Mouse (Mus musculus) kidney, embryonic 15.5 days (tissue): Measurements from ENCODE around the gene Tgtp1. TPM values are rescaled to one million over a fixed set of nuclear protein-coding genes. Genes with fewer than 3 reads are reported as not detected.
"Not testable (repeated sequence)": the region's sequence is repeated elsewhere in the genome, so short reads cannot be mapped to it uniquely, and the experiment has no call there.

Source experiments
- ATAC-seq: fragments of 200-750 bp; cut with Nextera tagmentation; replicated peaks from 2 replicates; pipeline ENCODE4 v1.8.0; 2017; ENCODE audit warnings: moderate TSS enrichment; ENCODE audit not compliant: low FRiP score
- H3K27ac ChIP-seq: fragments of 300-500 bp; sonication (generic); 2 replicates; pipeline ENCODE4 v1.5.1; 2015; ENCODE audit warnings: mild to moderate bottlenecking, inconsistent platforms
- H3K27me3 ChIP-seq: fragments of 300-500 bp; sonication (generic); 2 replicates; pipeline ENCODE4 v1.6.1; 2015; ENCODE audit warnings: inconsistent platforms
- H3K36me3 ChIP-seq: fragments of 300-500 bp; sonication (generic); 2 replicates; pipeline ENCODE4 v1.6.1; 2015; ENCODE audit warnings: inconsistent platforms
- H3K4me1 ChIP-seq: fragments of 300-500 bp; sonication (generic); 2 replicates; pipeline ENCODE4 v1.6.1; 2015; ENCODE audit warnings: inconsistent platforms
- H3K4me2 ChIP-seq: fragments of 300-500 bp; sonication (generic); 2 replicates; pipeline ENCODE4 v1.6.1; 2015; ENCODE audit warnings: moderate library complexity, mild to moderate bottlenecking, inconsistent platforms
- H3K4me3 ChIP-seq: fragments of 300-500 bp; sonication (generic); replicated peaks from 2 replicates; pipeline ENCODE4 v1.5.1; 2015; ENCODE audit warnings: mild to moderate bottlenecking, inconsistent platforms
- H3K9ac ChIP-seq: fragments of 300-500 bp; sonication (generic); 2 replicates; pipeline ENCODE4 v1.6.1; 2015; ENCODE audit warnings: mild to moderate bottlenecking, inconsistent platforms
- H3K9me3 ChIP-seq: fragments of 300-500 bp; sonication (generic); replicated peaks from 2 replicates; pipeline ENCODE4 v1.6.1; 2016; ENCODE audit warnings: inconsistent platforms
- WGBS: fragments of 180-500 bp; shearing (Covaris S2); methylation state at CpG from one replicate; pipeline ENCODE4 v1.1.7; 2015; ENCODE audit warnings: mixed read lengths; 5-methylcytosine and 5-hydroxymethylcytosine counted together
- polyA plus RNA-seq: library from polyadenylated mRNA; unstranded; fragments of >200 nt; fragmentation: Nextera tagmentation; extraction: Ambion mirVana; gene quantifications from 2 replicates; pipeline ENCODE4 v1.2.1, GENCODE M21; 2015

Gene Tgtp1
- 0.57 and 0.67 TPM in 2 replicates for polyA plus RNA-seq

- H3K9me3 ChIP-seq, H3K36me3 ChIP-seq, H3K4me2 ChIP-seq, H3K4me3 ChIP-seq, H3K27me3 ChIP-seq, H3K9ac ChIP-seq: not testable (repeated sequence)
- peak within 1 kb of the TSS; percentile 63; the same call in 1 of the 2 replicates for H3K27ac ChIP-seq
- peaks cover 15% of the 10 kb centered on the region; the same call in 1 of the 2 replicates for H3K4me1 ChIP-seq
- WGBS = 16% methylated on average over 2 of the region's 2 CpGs
- peak; percentile 89 for ATAC-seq
These were observed at the start of gene Tgtp1 for GRCm38 (mm10) chr11:48994018-48994417. Gene Tgtp1, minus strand, starts transcription at chr11:48994172.

- H3K27me3 ChIP-seq, H3K4me1 ChIP-seq, H3K27ac ChIP-seq, H3K4me2 ChIP-seq, ATAC-seq, H3K9ac ChIP-seq, H3K36me3 ChIP-seq, H3K9me3 ChIP-seq, H3K4me3 ChIP-seq: not testable (repeated sequence)
These were observed 18.1 kb upstream of the Tgtp1 start for GRCm38 (mm10) chr11:49012074-49012473.

- H3K36me3 ChIP-seq, H3K9me3 ChIP-seq, H3K4me2 ChIP-seq, H3K9ac ChIP-seq, H3K27me3 ChIP-seq, H3K27ac ChIP-seq, ATAC-seq, H3K4me1 ChIP-seq, H3K4me3 ChIP-seq: not testable (repeated sequence)
- WGBS = 29% methylated on average over 1 of the region's 1 CpGs
These were observed 12.8 kb upstream of the Tgtp1 start for GRCm38 (mm10) chr11:49006785-49007184.

- not testable (repeated sequence) for H3K9me3 ChIP-seq, H3K9ac ChIP-seq, H3K36me3 ChIP-seq, ATAC-seq, H3K27me3 ChIP-seq, H3K27ac ChIP-seq, H3K4me2 ChIP-seq, H3K4me1 ChIP-seq, H3K4me3 ChIP-seq
- 60% methylated on average over 2 of the region's 2 CpGs for WGBS
These were observed 12.3 kb upstream of the Tgtp1 start for GRCm38 (mm10) chr11:49006317-49006716.

GRCm38 (mm10) chr11:49000411-49000810 is 6.4 kb upstream of the Tgtp1 start:
- not testable (repeated sequence) for H3K4me1 ChIP-seq, H3K9ac ChIP-seq, H3K4me2 ChIP-seq, H3K36me3 ChIP-seq, H3K27ac ChIP-seq, H3K4me3 ChIP-seq, ATAC-seq, H3K27me3 ChIP-seq, H3K9me3 ChIP-seq
- 50% methylated on average over 1 of the region's 1 CpGs for WGBS

- H3K4me2 ChIP-seq, H3K9me3 ChIP-seq, H3K27me3 ChIP-seq, H3K27ac ChIP-seq, H3K4me3 ChIP-seq, H3K36me3 ChIP-seq, H3K9ac ChIP-seq, ATAC-seq: not testable (repeated sequence)
- peaks cover 15% of the 10 kb centered on the region; the same call in 1 of the 2 replicates for H3K4me1 ChIP-seq
- 19% methylated on average over 10 of the region's 10 CpGs for WGBS
These were observed 676 bp downstream of the Tgtp1 start for GRCm38 (mm10) chr11:48993296-48993695.

GRCm38 (mm10) chr11:48991740-48992520 is 2.0 kb downstream of the Tgtp1 start, which contains the start of gene Gm12185:
Gene Gm12185, minus strand, starts transcription at chr11:48992226.
- not testable (repeated sequence) for H3K9ac ChIP-seq, H3K9me3 ChIP-seq, ATAC-seq, H3K27ac ChIP-seq, H3K4me2 ChIP-seq, H3K4me3 ChIP-seq, H3K36me3 ChIP-seq, H3K27me3 ChIP-seq
- peaks cover 15% of the 10 kb centered on the region; the same call in 1 of the 2 replicates for H3K4me1 ChIP-seq
- WGBS = 46% methylated on average over 4 of the region's 4 CpGs

- H3K9me3 ChIP-seq, H3K9ac ChIP-seq, ATAC-seq, H3K4me3 ChIP-seq, H3K27ac ChIP-seq, H3K36me3 ChIP-seq, H3K27me3 ChIP-seq, H3K4me2 ChIP-seq: not testable (repeated sequence)
- peaks cover 15% of the 10 kb centered on the region; the same call in 1 of the 2 replicates for H3K4me1 ChIP-seq
- WGBS = 61% methylated on average over 2 of the region's 2 CpGs
These were observed 4.0 kb downstream of the Tgtp1 start for GRCm38 (mm10) chr11:48989981-48990380.

GRCm38 (mm10) chr11:48988219-48988618 is 5.8 kb downstream of the Tgtp1 start:
- H3K4me1 ChIP-seq, H3K27ac ChIP-seq, H3K4me2 ChIP-seq, H3K9me3 ChIP-seq, H3K27me3 ChIP-seq, H3K4me3 ChIP-seq, H3K36me3 ChIP-seq, H3K9ac ChIP-seq, ATAC-seq: not testable (repeated sequence)
- WGBS = 76% methylated on average over 2 of the region's 3 CpGs

GRCm38 (mm10) chr11:48982848-48983247 is 11.1 kb downstream of the Tgtp1 start:
- not testable (repeated sequence) for H3K27ac ChIP-seq, H3K4me2 ChIP-seq, H3K27me3 ChIP-seq, ATAC-seq, H3K4me3 ChIP-seq, H3K4me1 ChIP-seq, H3K9me3 ChIP-seq, H3K9ac ChIP-seq, H3K36me3 ChIP-seq
- no CpG with 5 or more reads among the region's 3 CpGs for WGBS

GRCm38 (mm10) chr11:48980052-48980451 is 13.9 kb downstream of the Tgtp1 start:
- H3K9me3 ChIP-seq, H3K27ac ChIP-seq, ATAC-seq, H3K4me1 ChIP-seq, H3K27me3 ChIP-seq, H3K36me3 ChIP-seq, H3K9ac ChIP-seq, H3K4me2 ChIP-seq, H3K4me3 ChIP-seq: not testable (repeated sequence)
- no CpG with 5 or more reads among the region's 5 CpGs for WGBS

GRCm38 (mm10) chr11:48979251-48979650 is 14.7 kb downstream of the Tgtp1 start, which contains the start of gene 9930111J21Rik1:
Gene 9930111J21Rik1, minus strand, starts transcription at chr11:48979398.
- WGBS = no CpG with 5 or more reads among the region's 3 CpGs
- ATAC-seq, H3K4me3 ChIP-seq, H3K4me1 ChIP-seq, H3K9me3 ChIP-seq, H3K9ac ChIP-seq, H3K27me3 ChIP-seq, H3K36me3 ChIP-seq, H3K27ac ChIP-seq, H3K4me2 ChIP-seq: not testable (repeated sequence)
